Mouse (Mus musculus) liver, adult 2 months (tissue): ENCODE measurements around the gene Olfr718-ps1. TPM values are rescaled to one million over a fixed set of nuclear protein-coding genes. Genes with fewer than 3 reads are reported as not detected.
"Not testable (repeated sequence)": the region's sequence is repeated elsewhere in the genome, so short reads cannot be mapped to it uniquely, and the experiment has no call there.

ENCODE experiments used
- DNase-seq: peaks from one replicate; pipeline ENCODE4 v3.0.0-alpha.2; 2011; ENCODE audit warnings: low read depth, low spot score; ENCODE audit errors: extremely low read depth
- H3K27ac ChIP-seq: fragments of 200-500 bp; replicated peaks from 2 replicates; pipeline ENCODE4 v1.5.1; 2012; ENCODE audit warnings: low read depth, mild to moderate bottlenecking, control low read depth, inconsistent platforms, low read length; ENCODE audit not compliant: insufficient read depth
- H3K27me3 ChIP-seq: fragments of 200-500 bp; 2 replicates; pipeline ENCODE4 v1.6.1; 2012; ENCODE audit warnings: mild to moderate bottlenecking, moderate library complexity, low read length, inconsistent platforms; ENCODE audit not compliant: control insufficient read depth, insufficient read depth
- H3K36me3 ChIP-seq: fragments of 200-500 bp; 2 replicates; pipeline ENCODE4 v1.6.1; 2012; ENCODE audit warnings: low read length, inconsistent platforms; ENCODE audit not compliant: control insufficient read depth, insufficient read depth
- H3K4me1 ChIP-seq: fragments of 200-500 bp; 2 replicates; pipeline ENCODE4 v1.6.1; 2011; ENCODE audit warnings: low read length; ENCODE audit not compliant: control insufficient read depth, insufficient read depth
- H3K4me3 ChIP-seq: fragments of 200-500 bp; 2 replicates; pipeline ENCODE4 v1.5.1; 2011; ENCODE audit warnings: low read depth, mild to moderate bottlenecking, control low read depth, low read length, moderate library complexity; ENCODE audit not compliant: insufficient read depth
- H3K79me2 ChIP-seq: fragments of 200-500 bp; 2 replicates; pipeline ENCODE4 v1.6.1; 2012; ENCODE audit warnings: inconsistent platforms, mild to moderate bottlenecking, low read length, moderate library complexity; ENCODE audit not compliant: control insufficient read depth, insufficient read depth
- H3K9ac ChIP-seq: fragments of 200-500 bp; 2 replicates; pipeline ENCODE4 v1.6.1; 2012; ENCODE audit warnings: low read depth, mild to moderate bottlenecking, control low read depth, inconsistent platforms, low read length
- CTCF ChIP-seq: fragments of 200-500 bp; IDR thresholded peaks from 2 replicates; pipeline ENCODE4 v1.5.1; 2011; ENCODE audit warnings: low read depth, low read length, control low read depth
- POLR2A ChIP-seq: fragments of 200-500 bp; IDR thresholded peaks from 2 replicates; pipeline ENCODE4 v1.6.1; 2011; ENCODE audit warnings: low read length, control low read depth; ENCODE audit not compliant: insufficient read depth; ENCODE audit errors: extremely low read depth
- WGBS: fragments of 180-500 bp; shearing (Covaris S2); methylation state at CpG from one replicate; pipeline ENCODE4 v1.1.7; 2018; 5-methylcytosine and 5-hydroxymethylcytosine counted together
- polyA plus RNA-seq: library from polyadenylated mRNA; depleted of rRNA; stranded (reverse); fragments of >200 nt; gene quantifications from 2 replicates; pipeline ENCODE4 v1.2.3, GENCODE M21; 2012
- total RNA-seq: library from RNA; depleted of rRNA; stranded (reverse); fragments of >200 nt; gene quantifications from 2 replicates; pipeline ENCODE4 v1.2.3, GENCODE M21; 2014

The Olfr718-ps1 gene
- total and polyA plus RNA-seq, 2 experiments: not detected

DNA sequence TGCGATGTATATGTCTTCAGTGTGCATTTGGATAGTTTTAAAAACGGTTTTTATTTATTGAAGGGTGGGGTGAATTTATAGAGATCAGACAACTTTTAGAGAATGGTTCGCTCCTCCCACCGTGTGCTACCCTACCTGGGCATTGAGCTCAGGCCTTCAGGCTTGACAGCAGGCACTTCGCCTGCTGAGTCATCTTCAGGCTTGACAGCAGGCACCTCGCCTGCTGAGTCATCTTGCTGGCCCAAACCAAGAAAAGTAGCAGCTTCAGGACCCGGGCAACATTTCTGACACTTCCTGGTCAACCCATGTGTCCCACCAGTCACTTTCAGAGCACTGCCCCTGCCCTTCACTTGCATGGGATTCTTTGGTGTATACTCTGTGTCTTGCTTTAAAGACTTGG lies 12.3 kb downstream of the Olfr718-ps1 start:
- no peaks in the 10 kb centered on the region for H3K27me3 ChIP-seq
- H3K79me2 ChIP-seq: no peaks in the 10 kb centered on the region
- no peak overlapping the region for H3K9ac ChIP-seq
- H3K36me3 ChIP-seq: no peaks in the 10 kb centered on the region
- TF ChIP-seq CTCF (no peak), POLR2A (no peak)
- H3K27ac ChIP-seq: no peak overlapping the region
- no peak for DNase-seq
- H3K4me1 ChIP-seq: no peaks in the 10 kb centered on the region
- 95% methylated on average over 7 of the region's 7 CpGs for WGBS
- H3K4me3 ChIP-seq: no peak overlapping the region

DNA sequence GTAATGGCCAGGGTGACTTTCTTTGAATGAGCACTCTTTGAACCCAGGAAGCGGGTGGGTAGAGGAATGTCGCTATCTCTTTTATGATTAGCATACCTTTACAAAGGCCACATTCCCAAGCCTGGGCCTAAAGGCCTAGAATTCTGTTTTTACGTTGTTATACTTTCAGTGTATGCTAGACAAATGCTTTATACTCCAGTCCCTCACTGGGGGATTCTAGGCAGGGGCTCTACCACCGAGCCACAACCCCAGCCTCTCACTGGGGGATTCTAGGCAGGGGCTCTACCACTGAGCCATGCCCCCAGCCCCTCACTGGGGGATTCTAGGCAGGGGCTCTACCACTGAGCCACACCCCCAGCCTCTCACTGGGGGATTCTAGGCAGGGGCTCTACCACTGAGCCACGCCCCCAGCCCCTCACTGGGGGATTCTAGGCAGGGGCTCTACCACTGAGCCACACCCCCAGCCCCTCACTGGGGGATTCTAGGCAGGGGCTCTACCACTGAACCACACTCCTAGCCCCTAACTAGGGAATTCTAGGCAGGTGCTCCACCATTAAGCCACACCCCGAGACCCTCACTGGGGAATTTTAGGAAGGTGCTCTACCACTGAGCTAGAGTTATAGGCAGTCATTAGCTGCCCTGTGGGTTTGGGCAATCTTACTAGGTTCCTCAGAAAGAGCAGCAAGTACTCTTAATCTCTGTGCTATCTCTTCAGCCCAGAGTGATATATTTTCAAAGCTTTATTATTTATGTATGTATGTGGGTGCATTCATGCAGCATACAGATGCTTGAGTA lies 13.0 kb downstream of the Olfr718-ps1 start:
- not testable (repeated sequence) for H3K4me1 ChIP-seq, H3K79me2 ChIP-seq, H3K9ac ChIP-seq, H3K27ac ChIP-seq, H3K4me3 ChIP-seq, H3K27me3 ChIP-seq, H3K36me3 ChIP-seq, DNase-seq
- 91% methylated on average over 4 of the region's 6 CpGs for WGBS

DNA sequence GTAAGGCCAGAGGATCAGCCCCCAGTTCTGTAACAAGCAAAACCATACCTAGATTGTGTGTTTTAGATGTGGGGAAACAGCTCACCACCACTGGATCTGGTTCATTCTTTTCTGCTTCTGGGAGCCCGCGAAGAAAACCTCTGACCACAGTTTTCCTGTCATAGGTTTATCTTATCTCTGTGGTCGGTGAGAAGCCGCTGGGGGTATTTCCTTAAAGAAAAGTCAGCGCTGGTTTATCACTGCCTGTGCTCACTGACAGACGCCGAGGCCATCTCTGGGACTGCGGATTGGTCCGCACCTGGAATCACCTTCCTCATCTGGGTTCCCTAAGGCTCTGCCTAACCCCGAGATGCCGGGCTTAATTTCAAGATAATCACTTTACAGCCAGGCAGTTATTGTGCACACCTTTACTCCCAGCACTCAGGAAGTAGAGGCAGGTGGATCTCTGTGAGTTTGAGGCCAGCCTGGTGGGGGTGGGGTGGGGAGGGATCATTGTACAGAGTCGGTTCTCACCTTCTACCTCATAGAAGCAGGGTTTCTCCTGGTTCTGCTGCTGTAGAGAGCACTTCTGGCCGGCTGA lies 14.4 kb downstream of the Olfr718-ps1 start:
- H3K9ac ChIP-seq: no peak overlapping the region
- 59% methylated on average over 13 of the region's 13 CpGs for WGBS
- DNase-seq: no peak
- no peak overlapping the region for H3K4me3 ChIP-seq
- H3K27me3 ChIP-seq: no peaks in the 10 kb centered on the region
- H3K79me2 ChIP-seq: no peaks in the 10 kb centered on the region
- H3K27ac ChIP-seq: no peak overlapping the region
- no peaks in the 10 kb centered on the region for H3K4me1 ChIP-seq
- H3K36me3 ChIP-seq: no peaks in the 10 kb centered on the region
- TF ChIP-seq POLR2A: no peak
- no peak for TF ChIP-seq CTCF

DNA sequence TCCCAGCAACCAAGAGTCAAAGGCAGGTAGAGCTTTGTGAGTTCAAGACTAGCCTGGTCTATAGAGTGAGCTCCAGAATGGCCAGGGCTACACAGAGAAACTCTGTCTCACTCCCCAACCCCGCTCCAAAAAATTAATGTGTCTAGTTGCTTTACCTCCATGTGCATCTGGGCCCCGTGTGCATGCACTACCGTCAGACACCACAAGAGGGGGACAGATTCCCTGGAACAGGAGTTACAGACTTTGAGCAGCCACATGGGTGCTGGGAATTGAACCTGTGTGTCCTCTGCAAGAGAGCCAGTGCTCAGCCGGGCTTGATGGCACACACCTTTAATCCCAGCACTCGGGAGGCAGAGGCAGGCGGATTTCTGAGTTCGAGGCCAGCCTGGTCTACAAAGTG lies 17.0 kb downstream of the Olfr718-ps1 start:
- TF ChIP-seq POLR2A (no peak), CTCF (peak; percentile 53; the same call in 1 of the 2 replicates)
- H3K27ac ChIP-seq: no peak overlapping the region

DNA sequence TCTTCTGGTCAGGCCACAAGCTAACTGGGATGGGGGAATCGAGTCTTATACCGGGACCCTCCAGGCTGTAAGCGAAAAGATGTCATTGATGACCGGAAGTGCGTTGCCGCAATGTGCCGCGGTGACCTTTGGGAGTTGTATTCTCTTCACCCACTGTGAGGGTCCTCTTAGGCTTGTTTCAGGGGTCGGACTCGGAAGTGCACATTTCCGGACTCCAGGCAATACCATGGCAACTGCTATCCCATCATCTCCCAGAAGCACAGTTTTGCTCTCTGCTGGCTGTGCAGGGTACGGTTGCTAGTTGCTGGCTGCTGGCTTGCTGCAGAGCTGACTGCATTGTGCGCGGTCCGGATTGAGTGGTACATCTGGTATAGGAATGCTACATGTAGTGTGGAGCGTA lies 18.3 kb downstream of the Olfr718-ps1 start:
- Histone ChIP-seq H3K27ac (no peak overlapping the region), H3K4me1 (no peaks in the 10 kb centered on the region), H3K36me3 (no peaks in the 10 kb centered on the region), H3K9ac (no peak overlapping the region), H3K4me3 (no peak overlapping the region), H3K27me3 (no peaks in the 10 kb centered on the region), H3K79me2 (no peaks in the 10 kb centered on the region)
- DNase-seq: no peak
- 85% methylated on average over 16 of the region's 16 CpGs for WGBS
- TF ChIP-seq CTCF (no peak), POLR2A (no peak)

More for the DNA sequence above, 17.0 kb downstream of the Olfr718-ps1 start:
- no peaks in the 10 kb centered on the region for H3K4me1 ChIP-seq
- no peaks in the 10 kb centered on the region for H3K27me3 ChIP-seq
- H3K79me2 ChIP-seq: no peaks in the 10 kb centered on the region
- 96% methylated on average over 7 of the region's 7 CpGs for WGBS
- DNase-seq: no peak
- H3K4me3 ChIP-seq: no peak overlapping the region
- H3K9ac ChIP-seq: no peak overlapping the region
- H3K36me3 ChIP-seq: no peaks in the 10 kb centered on the region

DNA sequence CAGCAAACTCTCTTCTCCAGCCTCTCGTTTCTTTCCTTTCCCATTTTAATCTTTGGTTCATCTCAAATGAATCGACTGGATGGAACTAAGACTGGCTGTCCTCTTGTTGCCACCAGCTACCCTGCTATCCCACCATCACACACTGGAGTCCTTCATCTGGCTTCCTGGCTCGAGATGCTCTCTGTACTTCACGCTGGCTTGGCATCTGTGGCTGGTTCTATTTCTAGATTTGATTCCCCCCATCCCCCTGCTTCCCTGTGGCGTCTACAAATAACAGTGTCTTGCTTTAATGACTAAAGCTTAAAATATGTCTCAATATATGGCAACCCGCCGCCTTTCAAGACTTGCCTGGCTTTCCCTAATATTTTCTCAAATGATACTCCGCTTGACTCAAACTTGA lies 19.5 kb downstream of the Olfr718-ps1 start:
- no peaks in the 10 kb centered on the region for H3K27me3 ChIP-seq
- DNase-seq: no peak
- H3K9ac ChIP-seq: no peak overlapping the region
- H3K79me2 ChIP-seq: no peaks in the 10 kb centered on the region
- WGBS: 82% methylated on average over 8 of the region's 8 CpGs
- no peaks in the 10 kb centered on the region for H3K4me1 ChIP-seq
- TF ChIP-seq POLR2A (no peak), CTCF (no peak)
- H3K36me3 ChIP-seq: no peaks in the 10 kb centered on the region
- no peak overlapping the region for H3K27ac ChIP-seq
- no peak overlapping the region for H3K4me3 ChIP-seq
